Mouse (Mus musculus) cerebellum, postnatal 25 days (tissue): ENCODE measurements at regions not wholly inside any gene's neighbourhood (a gene's known extent, or its start where the extent isn't known, plus 50 kb on each side); places are given as distances from the start of the nearest gene placed in this dataset.

Experiments
- DNase-seq, 2 experiments: peaks; one replicate each; pipeline ENCODE4 v3.0.0; 2021; ENCODE audit warnings: mixed read lengths in 2 of 2

DNA sequence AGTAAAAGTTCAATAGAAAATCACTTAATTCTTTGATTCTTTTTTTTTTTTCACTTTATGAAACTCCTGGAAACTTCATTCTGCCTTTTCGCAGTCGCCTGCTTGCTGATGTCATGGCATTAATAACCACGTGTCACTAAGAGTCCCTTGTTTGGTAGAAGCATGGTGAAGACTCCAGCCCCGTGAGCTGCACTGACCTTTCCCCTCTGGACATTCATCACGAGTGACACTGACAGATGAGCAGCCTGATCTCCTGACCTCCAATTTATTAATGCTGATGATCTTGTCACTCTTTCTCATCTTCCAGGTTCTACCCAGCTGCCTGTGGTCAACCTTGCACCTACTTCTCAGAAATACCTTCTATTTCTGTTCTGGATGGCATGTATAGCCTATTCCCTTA lies 867.1 kb upstream of the Slit2 start:
- DNase-seq: no peak

DNA sequence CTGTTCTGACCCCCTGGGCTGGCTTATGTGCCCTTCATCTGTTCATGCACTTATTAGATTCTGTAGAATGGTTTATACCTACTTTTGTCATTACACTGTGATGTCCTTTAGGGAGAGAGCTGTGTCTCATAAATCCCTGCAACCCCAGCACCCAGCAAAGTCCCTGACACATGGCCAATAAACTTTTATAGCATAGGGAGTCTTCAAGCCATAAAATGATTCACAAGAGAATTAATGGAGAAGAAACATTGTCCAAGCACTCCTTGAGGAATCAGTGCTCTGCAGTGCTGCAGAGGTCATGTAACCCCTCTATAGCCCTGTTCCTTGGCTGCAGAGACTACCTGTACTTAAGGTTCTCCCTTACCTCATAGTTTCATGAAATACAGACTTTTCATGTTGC lies 887.2 kb upstream of the Slit2 start:
- no peak for DNase-seq

DNA sequence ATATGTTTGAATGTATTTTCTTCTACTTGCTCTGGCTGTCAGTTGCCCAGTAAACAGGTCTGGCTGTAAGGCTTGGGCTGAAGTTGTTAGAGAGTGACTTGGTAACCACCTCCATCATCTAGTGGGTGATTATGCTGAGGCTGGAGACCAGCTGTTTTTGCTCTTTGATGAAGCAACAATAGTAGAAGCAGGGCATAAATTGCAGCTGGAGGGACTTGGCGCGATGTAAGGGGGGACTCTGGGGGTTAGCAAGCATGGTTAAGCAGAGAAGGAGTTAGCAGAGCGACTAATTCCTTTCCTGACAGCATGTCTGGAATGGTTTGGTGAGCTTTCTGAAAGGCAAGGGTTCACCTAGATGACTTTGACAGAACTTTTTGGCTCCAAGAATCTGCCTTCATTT lies 930.0 kb upstream of the Slit2 start:
- DNase-seq: no peak

GRCm38 (mm10) chr5:47036752-47037151 lies 946.2 kb upstream of the Slit2 start:
- DNase-seq: no peak

- no peak for DNase-seq
These were observed 948.9 kb upstream of the Slit2 start for GRCm38 (mm10) chr5:47034021-47034420.

- DNase-seq: peak in 1 of 2 experiments; percentile 58
These were observed 968.6 kb upstream of the Slit2 start for GRCm38 (mm10) chr5:47014351-47014750.

GRCm38 (mm10) chr5:46992557-46992956 lies 990.4 kb upstream of the Slit2 start:
- no peak for DNase-seq

DNA sequence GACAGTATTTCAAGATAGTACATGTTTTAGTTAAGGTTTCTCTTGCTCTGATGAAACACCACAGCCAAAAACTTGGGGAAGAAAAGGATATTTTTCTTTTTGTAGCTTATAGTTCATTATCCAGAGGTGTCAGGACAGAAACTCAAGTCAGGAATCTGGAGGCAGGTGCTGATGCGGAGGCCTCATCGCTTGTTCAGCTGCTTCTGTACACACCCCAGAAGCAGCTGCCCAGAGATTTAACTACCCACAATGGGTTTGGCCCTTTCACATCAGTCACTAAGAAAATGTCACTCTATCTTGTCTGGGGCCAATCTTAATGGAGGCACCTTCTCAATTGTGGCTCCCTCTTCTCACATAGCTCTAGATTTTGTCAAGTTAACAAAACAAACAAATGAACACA lies 996.4 kb upstream of the Slit2 start:
- no peak for DNase-seq

GRCm38 (mm10) chr5:46980326-46980725 lies 1002.6 kb upstream of the Slit2 start:
- no peak for DNase-seq

- no peak for DNase-seq
These were observed 1014.0 kb upstream of the Slit2 start for GRCm38 (mm10) chr5:46968870-46969436.

DNA sequence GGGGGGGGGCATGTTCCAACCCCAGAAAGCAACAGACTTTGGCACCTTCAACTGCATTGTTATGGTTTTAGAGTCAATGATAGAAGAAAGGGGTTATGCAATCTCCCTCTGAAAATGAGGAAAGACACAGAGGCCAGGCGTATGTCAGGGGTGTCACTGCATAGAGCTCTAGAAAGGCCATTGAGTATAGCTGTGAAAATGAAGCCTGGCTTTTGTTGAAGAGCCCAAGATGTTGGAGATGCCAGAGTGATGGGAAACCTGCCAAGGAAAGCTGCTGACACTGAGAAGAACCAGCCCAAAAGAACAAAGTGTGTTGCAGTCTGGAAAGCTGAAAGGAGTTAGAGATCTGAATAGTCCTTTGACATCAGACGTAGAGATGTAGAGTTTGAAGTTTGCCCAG lies 1022.2 kb upstream of the Slit2 start:
- DNase-seq: peak in 1 of 2 experiments; percentile 2

DNA sequence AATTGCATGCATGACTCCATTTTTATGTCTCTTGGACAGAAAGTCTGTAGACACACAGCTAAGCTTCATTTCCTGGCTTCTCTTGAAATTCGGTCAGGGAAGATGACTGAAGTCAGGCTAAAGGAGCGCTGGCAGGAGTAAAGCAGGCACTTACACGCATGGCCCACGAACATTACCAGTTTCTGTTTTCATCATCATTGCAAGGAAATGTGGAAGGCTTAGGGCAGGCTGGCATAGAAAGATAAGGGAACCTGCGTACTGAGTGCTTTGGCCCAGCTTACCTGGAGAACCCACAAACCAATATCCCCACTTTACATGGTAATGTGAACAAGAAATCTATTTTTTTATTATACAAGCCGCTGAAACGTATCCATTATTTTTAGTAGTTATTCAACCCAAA lies 1056.6 kb upstream of the Slit2 start:
- DNase-seq: no peak

- DNase-seq: no peak
These were observed 1044.5 kb upstream of the Lcorl start for GRCm38 (mm10) chr5:46901909-46902308.

DNA sequence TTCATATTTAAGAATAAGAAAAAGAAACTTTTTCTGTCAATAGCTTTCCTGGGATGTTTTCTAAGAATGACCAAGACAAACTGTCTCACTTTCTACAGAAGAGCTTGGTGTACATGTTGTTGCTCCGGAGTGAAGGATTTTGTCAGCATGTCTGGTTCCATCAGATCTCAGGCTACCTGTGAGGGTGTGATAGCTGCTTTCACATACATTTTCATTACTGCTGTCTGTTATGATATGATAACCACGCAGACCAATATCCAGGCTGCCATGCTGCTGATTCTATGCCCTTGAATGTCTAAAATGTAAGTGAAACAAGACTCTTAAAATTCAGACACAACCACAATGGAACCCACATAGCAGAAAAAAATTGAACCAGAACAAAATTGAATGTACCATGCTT lies 1036.6 kb upstream of the Lcorl start:
- DNase-seq: no peak

DNA sequence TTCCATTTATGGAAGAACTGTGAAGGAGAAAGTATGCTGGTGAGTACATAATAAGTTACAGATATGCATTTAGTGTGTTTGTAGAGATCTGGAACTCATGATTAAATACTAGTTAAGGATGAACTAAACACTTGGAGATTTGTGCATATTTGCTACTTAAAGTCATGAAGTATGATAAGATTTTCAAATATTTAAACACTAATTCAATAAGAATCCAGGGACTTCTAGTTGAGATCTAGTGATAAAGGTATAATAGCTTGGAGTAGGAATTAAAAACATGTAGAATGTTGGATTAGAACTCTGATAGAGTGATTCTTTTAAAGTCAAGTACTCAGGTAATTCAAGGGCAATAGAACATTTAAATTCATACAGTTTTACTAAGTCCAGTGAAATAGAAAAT lies 1026.5 kb upstream of the Lcorl start:
- no peak for DNase-seq

- no peak for DNase-seq
These were observed 999.4 kb upstream of the Lcorl start for GRCm38 (mm10) chr5:46856837-46857236.

- no peak for DNase-seq
These were observed 987.8 kb upstream of the Lcorl start for GRCm38 (mm10) chr5:46845175-46845574.

DNA sequence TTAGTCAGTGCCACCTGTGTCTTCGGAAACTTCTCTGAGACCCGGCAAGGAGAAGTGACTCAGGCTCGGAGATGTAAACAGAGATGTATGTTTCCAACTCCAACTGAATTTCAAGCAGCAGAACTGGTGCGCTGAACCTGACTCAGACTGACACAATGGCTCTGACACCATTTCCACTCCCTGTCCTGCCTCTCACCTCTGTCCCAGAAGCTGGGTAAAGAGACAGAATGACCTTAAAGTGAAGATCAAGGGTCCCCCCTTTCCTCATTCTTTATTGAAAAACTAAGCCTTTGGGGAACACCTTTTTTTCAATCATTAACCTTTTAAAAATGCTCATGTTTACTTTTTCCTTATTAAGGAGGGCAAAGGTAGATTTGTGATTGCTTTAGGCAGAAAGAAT lies 979.4 kb upstream of the Lcorl start:
- DNase-seq: no peak

GRCm38 (mm10) chr5:46830797-46831618 lies 973.6 kb upstream of the Lcorl start:
- no peak for DNase-seq

GRCm38 (mm10) chr5:46830114-46830513 lies 972.7 kb upstream of the Lcorl start:
- no peak for DNase-seq

- DNase-seq: no peak
These were observed 969.0 kb upstream of the Lcorl start for GRCm38 (mm10) chr5:46826381-46826780.

- DNase-seq: no peak
These were observed 967.5 kb upstream of the Lcorl start for GRCm38 (mm10) chr5:46824934-46825333.

DNA sequence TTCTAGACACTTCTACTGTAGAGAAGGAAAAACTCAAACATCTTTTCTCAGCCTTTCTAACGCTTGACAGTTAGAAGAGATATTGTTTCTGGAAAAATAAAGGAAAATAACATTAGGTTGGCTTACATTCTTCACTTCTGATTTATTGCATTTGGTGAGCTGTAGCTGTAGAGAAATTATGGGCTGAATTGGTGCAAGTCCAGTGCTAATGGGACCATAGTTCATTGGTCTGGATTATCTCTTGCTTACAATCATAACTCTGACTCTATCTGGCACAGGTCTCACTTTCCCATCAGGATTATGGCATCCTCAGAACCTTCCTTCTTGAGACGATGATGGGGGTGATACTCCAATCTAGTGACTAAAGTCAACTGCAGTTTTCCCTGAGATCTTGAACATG lies 937.7 kb upstream of the Lcorl start:
- no peak for DNase-seq

- no peak for DNase-seq
These were observed 936.8 kb upstream of the Lcorl start for GRCm38 (mm10) chr5:46794028-46794705.
